Mouse (Mus musculus) mouse embryonic stem cell (cell line): Measurements from ENCODE around the gene Slc37a1.

ENCODE experiments used
- in situ Hi-C, 2 experiments: fragments of 300-500 bp; cut with MboI; formaldehyde crosslinking; loops; 1 replicate in 1 of 2; 3 replicates in 1 of 2; pipeline ENCODE4 v1.14.3; 2019 to 2020; ENCODE audit warnings: low sequenced_read_pairs in 2 of 2, low pct_unique_long_range_greater_than_20kb in 1 of 2, mixed read lengths in 1 of 2; ENCODE audit not compliant: unreplicated experiment in 1 of 2

The Slc37a1 gene

DNA sequence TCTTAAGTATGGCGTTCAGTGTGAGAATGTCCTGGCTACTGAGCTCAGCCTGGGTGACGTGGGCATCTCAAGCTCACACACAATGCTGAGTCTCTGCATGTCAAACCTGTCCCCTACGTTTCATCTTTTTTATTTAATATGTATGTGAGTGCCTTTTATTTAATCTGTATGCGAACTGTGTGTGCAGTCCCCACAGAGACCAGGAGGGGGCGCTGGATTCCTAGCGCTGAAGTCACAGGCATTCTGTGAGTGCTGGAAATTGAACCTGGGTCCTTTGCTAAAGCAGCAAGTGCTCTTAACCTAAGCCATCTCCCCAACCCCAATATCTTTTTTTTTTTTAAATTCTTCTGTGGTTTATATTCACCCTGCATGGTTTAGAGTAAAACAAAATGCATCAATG is 44.7 kb downstream of the Slc37a1 start:
- in situ Hi-C loops = loop anchor here in 1 of 2 experiments (25.0 kb wide), 1 partner anchor 331 kb away; the partner anchor contains the start of gene U2af1

DNA sequence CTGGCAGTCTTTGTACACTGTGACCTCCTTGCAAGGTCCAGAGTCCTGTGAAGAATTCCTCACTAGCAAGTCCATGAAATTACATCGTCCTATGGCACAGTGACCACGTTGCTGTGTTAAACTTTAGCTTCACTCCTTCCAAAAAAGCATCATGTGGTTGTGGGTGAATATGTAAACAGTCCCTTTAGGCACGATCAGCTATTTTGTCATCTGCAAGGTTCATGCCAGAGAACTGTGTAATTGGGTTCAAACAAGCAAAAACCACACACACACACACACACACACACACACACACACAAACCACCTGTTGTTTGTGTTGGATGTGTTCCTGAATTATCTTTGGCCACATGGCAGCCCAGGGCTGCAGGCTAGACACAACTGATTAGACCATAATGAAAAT is 45.3 kb downstream of the Slc37a1 start:
- in situ Hi-C loops = loop anchor here in 1 of 2 experiments (25.0 kb wide), 1 partner anchor 330 kb away; the partner anchor contains the start of gene U2af1

DNA sequence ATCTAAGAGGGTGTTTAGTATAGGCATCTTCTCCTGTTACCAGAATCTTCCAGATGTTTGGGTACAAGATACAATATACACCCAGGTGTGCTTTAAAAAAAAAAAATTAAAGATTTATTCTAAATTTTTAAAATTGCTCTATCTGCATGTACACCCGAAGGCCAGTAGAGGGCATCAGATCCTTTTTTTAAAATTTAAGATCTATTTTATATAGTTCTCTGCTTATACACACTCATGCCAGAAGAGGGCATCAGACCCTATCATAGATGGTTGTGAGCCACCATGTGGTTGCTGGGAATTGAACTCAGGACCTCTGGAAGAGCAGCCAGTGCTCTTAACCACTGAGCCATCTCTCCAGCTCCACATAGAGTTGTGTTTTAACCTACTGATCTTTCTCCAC is 45.7 kb downstream of the Slc37a1 start:
- in situ Hi-C loops = loop anchor here in 1 of 2 experiments (25.0 kb wide), 1 partner anchor 330 kb away; the partner anchor contains the start of gene U2af1

DNA sequence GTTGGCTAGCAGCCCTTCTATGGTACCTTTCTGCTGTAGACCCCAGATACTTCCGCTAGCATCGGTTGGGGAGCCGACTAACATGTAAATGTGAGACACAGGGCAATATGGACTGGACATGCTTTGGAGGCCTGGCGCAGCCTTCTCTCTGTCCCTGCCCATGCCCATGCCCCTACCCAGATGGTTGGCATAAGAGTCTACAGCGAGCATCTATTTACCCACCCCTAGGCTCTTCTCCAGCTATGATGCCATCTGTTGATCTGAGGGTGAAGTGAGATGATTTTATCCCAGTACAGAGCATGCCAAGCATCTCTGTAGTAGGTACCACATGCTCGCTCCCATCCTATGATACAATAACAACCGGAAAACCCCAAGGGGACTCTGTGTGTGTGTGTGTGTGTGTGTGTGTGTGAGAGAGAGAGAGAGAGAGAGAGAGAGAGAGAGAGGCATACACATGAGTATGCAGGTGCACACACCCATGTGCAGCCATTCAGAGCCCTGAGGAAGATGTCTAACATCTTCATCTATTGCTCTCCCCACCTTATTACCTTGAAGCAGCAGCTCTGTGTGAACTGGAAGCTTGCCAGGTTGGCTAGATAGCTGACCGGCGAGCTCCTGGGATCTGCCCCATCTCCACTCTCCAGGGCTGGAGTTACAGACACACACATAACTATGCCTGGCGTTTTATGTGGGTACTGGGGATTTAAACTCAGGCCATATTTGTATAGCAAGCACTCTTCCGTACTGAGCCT is 48.1 kb downstream of the Slc37a1 start:
- in situ Hi-C loops = loop anchor here in 1 of 2 experiments (25.0 kb wide), 1 partner anchor 328 kb away; the partner anchor contains the start of gene U2af1

DNA sequence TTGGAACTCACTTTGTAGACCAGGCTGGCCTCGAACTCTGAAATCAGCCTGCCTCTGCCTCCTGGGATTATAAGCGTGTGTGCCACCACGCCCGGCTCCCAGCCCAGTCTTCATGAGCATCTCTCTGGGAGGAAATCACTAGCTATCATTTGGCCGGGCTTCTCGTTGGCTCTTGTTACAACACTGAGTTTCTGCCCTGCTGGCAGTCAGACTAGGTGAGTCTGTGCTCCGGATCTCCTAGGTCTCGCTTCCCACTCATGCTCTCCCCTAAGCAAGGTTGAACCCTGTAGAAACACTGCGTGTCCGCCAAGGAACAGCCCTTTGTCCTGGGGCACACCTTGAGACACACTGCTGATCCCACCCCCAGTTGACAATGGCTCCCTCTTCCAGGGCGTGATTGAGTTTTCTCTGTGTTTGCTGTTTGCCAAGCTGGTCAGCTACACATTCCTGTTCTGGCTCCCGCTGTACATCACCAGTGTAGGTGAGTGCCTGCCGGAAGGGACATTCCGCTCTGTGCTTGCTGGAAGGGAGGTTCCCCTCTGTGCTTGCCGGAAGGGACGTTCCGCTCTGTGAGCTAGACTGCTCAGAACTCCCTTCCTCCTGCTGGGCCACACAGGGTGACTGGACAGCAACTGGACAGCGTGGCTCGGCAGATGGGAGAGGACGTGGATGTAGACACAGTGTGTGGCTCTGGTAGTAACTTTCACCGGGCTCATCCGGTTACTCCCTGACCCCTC is 48.9 kb downstream of the Slc37a1 start:
- in situ Hi-C loops = loop anchor here in 1 of 2 experiments (25.0 kb wide), 1 partner anchor 327 kb away; the partner anchor contains the start of gene U2af1

DNA sequence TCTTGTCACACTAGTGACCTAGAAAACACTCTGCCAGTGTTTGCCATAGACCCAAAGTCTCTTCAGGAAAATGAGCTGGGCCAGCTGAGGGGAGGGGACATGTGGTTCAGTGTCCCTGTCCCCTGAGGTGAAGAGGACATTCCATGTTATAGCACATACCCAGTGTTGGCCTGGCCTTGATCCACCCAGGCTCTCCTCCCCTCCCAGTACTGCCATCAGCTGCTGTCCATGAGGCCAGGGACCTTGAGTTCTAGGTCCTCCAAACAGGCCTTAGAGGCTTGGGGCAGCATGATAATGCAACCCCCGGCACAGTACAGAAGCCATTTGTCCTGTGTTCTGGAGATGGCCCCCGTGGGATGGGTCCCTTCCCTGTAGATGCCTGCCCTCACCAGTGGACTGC is 53.2 kb downstream of the Slc37a1 start:
- in situ Hi-C loops = loop anchor here in 1 of 2 experiments (25.0 kb wide), 1 partner anchor 323 kb away; the partner anchor contains the start of gene U2af1

DNA sequence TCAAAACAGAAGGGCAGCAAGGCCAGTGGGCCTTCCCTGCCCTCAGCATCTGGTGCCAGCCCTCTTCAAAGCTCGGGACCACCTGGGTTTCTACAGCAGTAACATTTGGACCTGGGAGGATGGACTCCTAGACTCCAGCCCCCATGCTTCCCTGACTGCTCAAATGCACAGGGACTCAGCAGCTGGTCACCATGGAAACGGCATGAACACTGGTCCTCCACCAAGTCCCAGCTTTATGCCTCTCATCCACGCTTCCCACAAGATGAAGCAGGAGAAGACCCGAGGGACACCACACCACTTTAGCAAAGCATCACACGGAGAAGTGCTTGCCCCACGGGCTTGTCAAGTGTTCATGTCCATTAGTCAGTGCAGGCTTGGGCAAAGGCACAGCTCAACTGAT is 55.6 kb downstream of the Slc37a1 start:
- in situ Hi-C loops = loop anchor here in 1 of 2 experiments (25.0 kb wide), 1 partner anchor 320 kb away; the partner anchor contains the start of gene U2af1

DNA sequence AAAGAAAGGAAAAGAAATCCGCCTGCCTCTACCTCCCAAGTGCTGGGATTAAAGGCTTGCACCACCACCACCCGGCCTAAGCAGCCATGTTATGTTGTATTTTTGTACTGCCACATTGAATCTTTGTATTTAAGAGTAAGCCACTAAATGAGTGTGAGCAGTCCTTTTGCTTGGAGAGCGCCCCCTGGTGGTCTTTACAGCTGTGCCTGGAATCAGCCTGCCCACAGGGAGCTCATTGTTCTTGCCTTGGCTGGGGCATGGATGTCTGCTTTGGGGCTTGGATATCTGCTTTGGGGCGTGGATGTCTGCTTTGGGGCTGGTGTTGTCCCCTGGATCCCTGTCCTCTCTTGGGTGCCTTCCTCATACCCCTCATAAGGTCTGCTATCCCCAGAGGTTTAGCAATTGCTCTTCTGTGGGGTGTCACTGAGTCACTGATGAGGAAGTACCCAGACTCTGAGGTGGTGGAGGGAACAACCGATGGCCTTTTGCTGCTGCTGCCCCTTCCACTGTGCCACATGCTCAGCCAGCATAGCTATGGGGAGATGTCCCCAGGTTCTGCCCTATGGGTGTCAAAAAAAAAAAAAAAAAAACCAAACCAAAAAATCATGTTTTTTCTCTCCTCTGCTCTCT is 57.7 kb downstream of the Slc37a1 start:
- in situ Hi-C loops = loop anchor here in 1 of 2 experiments (25.0 kb wide), 1 partner anchor 318 kb away; the partner anchor contains the start of gene U2af1

DNA sequence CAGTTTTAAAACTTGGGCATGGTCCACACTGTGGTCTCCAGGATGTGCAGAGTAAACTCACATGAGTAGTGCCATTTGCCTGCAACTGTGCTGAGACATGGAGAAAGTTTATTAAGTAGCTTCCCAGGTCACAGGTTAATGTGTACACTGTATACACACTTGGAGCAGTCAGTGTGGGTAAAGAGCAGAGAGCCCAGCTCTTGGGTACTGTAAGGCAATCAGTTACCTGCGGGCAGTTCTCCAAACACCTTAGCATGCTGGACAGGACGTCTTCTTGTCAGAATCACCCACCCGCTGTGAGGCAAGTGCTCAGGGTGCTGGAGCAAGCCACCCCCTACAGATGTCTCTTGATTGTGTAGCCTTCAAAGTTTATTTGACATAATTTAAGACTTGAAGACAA is 58.2 kb downstream of the Slc37a1 start:
- in situ Hi-C loops = loop anchor here in 1 of 2 experiments (25.0 kb wide), 1 partner anchor 317 kb away; the partner anchor contains the start of gene U2af1

DNA sequence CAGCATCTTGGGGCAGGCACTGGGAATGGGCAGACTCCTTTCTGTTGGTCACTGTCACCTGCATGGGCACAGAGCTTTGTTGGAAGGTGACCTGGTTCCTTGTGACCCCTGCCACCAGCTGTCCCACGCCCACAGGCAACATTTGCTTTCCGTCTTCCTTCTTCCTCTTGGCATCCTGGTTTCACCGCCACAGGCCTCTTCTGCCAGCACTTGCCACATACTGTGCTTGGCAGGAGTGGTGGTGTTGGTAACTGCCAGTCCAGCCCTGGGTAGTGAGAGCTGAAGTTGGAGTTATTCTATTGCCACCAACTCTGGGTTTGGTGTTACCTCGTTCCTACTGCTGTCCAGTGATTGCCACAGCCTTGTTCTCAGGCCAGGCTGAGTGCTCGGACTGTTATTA is 61.5 kb downstream of the Slc37a1 start:
- in situ Hi-C loops = loop anchor here in 1 of 2 experiments (25.0 kb wide), 1 partner anchor 314 kb away; the partner anchor contains the start of gene U2af1

DNA sequence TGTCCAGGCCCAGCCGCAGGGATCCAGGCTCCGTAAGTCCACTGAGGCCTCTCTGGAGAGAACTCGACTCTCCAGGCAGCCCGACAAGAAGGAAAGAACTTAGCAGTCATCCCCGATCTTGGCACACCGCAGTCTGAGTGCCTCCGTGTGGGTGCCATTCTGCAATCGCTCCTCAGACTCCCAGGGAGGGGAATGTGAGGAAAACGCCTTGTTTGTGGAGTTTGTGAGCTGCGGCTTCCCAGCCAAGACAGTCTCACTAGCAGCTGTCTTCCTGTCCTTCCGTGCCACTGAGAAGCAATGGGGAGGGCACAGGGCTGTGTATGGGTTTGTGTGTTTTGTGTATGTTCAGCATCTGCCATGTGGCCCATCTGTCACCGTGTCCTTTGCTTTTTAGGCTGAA is 62.8 kb downstream of the Slc37a1 start:
- in situ Hi-C loops = loop anchor here in 1 of 2 experiments (25.0 kb wide), 1 partner anchor 313 kb away; the partner anchor contains the start of gene U2af1

DNA sequence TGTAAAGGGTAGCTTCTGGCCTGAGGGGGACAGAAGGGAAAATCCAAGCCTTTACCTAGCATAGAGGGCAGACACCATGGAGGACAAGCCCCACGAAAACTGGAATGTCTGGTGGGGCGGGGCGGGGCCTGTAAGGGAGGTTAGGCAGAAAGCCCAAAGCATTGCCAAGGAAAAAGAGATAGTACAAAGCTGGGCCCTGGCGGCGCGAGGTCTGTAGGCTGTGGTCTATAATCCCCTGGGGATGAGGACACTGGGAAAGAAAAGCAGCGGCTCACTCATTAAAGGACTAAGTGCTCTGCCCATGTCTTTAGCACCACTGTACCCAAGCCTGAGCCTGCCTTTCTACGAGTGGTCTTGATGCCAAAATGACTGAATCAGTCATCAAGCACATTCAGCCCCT is 65.4 kb downstream of the Slc37a1 start:
- in situ Hi-C loops = loop anchor here in 1 of 2 experiments (25.0 kb wide), 1 partner anchor 110 kb away; no protein-coding TSS in a partner anchor

DNA sequence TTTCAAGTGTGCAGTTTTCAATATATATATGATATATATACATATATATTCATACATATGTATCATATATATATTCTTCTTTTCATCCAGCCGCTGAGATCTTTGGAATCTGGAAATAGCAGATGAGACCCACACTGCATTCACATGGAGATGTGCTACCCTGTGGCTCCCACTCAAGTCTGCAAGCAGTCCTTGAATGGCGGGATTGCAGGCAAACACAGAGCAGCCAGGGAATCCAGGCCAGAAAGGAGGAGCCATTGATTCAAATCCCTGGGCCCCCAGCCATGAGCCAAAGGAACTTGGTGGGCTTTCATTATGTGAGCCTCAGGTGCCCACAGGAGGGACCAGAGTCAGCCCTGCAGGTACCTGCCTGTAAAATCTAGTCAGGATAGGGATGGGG is 66.7 kb downstream of the Slc37a1 start:
- in situ Hi-C loops = loop anchor here in 1 of 2 experiments (25.0 kb wide), 1 partner anchor 109 kb away; no protein-coding TSS in a partner anchor

DNA sequence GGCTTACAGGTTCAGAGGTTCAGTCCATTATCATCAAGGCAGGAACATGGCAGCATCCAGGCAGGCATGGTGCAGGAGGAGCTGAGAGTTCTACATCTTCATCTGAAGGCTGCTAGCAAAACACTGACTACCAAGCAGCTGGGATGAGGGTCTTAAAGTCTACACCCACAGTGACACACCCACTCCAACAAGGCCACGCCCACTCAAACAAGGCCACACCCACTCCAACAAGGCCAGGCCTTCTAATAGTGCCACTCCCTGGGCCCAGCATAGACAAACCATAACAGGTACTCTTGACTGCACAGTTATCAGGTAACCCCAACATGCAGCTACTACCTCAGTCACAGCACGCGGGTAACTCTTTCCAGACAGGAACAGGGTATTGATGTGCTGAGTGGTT is 68.1 kb downstream of the Slc37a1 start:
- in situ Hi-C loops = loop anchor here in 1 of 2 experiments (25.0 kb wide), 1 partner anchor 108 kb away; no protein-coding TSS in a partner anchor

DNA sequence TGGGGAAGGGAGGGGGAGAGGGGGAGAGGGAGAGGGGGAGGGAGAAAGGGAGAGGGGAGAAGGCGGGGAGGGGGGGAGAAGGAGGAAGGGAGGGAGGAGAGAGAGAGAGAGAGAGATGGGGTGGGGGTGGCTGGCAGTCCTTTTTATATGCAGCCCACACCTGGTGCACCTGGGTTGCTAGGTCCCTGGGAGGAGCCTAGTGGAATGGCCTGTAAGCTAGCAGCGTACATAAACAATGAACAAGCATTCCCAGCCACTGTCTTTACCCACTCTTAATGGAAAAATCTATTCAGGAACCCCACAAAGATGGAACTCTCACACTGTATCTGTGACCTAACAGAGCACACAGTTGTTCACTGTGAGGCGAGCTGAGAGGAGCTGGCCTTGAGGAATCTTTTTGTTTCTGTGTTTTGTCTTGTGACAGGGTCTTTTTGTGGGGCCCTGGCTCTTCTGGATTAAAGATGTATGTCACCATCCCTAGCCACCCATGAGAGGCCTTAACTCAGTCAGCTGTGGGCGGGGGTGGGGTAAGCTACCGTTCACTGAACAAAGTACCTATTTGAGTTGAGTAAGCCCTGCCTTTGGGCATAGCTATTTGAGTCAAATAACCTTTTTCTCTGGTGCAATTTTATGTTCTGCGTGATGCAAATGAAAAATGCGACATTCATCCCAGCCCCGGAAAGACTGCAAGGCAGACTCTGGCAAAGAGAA is 69.4 kb downstream of the Slc37a1 start:
- in situ Hi-C loops = loop anchor here in 1 of 2 experiments (25.0 kb wide), 1 partner anchor 106 kb away; no protein-coding TSS in a partner anchor

DNA sequence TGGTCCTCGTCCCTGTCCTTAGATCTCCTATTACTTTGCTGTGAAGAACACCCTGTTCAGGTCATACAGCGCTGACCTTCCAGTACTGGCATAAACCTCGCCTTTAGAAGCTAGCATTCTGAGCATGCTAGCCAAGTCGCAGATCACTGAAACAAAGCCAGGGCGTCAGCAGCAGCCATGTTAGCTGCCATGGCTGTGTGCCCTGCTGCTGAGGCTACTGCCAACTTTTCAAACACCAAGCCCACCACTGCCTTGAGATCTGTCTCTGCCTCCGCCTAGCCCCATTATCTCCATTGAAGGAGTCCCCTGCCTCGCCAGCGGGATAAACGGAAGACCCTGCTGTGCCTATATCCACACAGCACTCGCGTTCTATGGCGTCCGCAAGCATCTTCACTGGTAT is 74.0 kb downstream of the Slc37a1 start:
- in situ Hi-C loops = loop anchor here in 1 of 2 experiments (25.0 kb wide), 1 partner anchor 102 kb away; no protein-coding TSS in a partner anchor

DNA sequence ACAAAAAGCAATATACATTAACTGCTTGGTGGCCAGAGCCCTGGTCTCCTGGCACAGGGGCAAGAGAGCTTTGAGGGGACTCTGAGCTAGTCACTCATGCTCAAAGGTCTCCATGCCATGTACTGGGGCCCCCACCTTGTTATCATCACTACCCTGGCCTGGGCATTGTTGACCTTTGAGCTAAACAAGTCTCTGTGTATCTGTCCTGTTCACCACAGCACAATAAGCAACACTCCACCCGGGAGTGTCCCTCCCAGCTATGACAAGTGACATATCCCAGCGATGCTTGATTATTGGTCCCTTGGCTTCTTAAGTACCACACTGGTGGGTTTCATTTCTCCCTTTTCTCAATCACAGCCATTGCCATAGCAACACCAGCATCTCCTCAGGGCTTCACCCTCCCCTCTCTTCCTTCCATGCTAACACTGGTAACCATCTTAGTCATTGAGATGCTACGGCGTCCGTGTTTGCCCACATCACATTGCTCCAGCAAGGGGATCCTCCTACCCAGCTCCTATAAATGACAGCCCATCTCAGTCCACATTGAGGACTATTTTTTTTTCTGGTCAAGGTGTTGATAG is 79.1 kb downstream of the Slc37a1 start:
- in situ Hi-C loops = loop anchor here in 1 of 2 experiments (25.0 kb wide), 1 partner anchor 97 kb away; no protein-coding TSS in a partner anchor
